Mouse (Mus musculus) MEL (cell line): ENCODE data around the gene Fam213b. TPM values are rescaled to one million over a fixed set of nuclear protein-coding genes. Genes with fewer than 3 reads are reported as not detected.
A peak's percentile ranks its signal among the peaks of the same experiment; 100 is the strongest.

ENCODE experiments used
- DNase-seq: peaks from one replicate; pipeline ENCODE4 v3.0.0; 2011; ENCODE audit warnings: low read depth, low spot score
- H3K27ac ChIP-seq: 2 replicates; pipeline ENCODE4 v1.5.1; 2012; ENCODE audit warnings: low read depth, mild to moderate bottlenecking, control low read depth, low read length, moderate library complexity; ENCODE audit not compliant: control insufficient read depth
- H3K27me3 ChIP-seq, 2 experiments: fragments of 150-350 bp in 1 of 2; sonication (generic) in 1 of 2; 2 replicates each; pipeline ENCODE4 v1.6.1; 2012; ENCODE audit warnings: low read length in 2 of 2, mild to moderate bottlenecking in 2 of 2, improper control_type of control experiment in 1 of 2, moderate library complexity in 1 of 2; ENCODE audit not compliant: insufficient read depth in 2 of 2, control insufficient read depth in 1 of 2
- H3K36me3 ChIP-seq, 2 experiments: 2 replicates each; pipeline ENCODE4 v1.6.1; 2012 to 2014; ENCODE audit warnings: low read length in 2 of 2, improper control_type of control experiment in 1 of 2, inconsistent platforms in 1 of 2, mild to moderate bottlenecking in 1 of 2; ENCODE audit not compliant: insufficient read depth in 2 of 2, control insufficient read depth in 1 of 2
- H3K4me1 ChIP-seq, 2 experiments: fragments of 150-350 bp in 1 of 2; sonication (generic) in 1 of 2; 2 replicates each; pipeline ENCODE4 v1.6.1; 2012; ENCODE audit warnings: low read length in 2 of 2, improper control_type of control experiment in 1 of 2, mild to moderate bottlenecking in 1 of 2; ENCODE audit not compliant: insufficient read depth in 2 of 2, control insufficient read depth in 1 of 2
- H3K4me3 ChIP-seq, 2 experiments: fragments of 150-350 bp in 1 of 2; sonication (generic) in 1 of 2; 2 replicates each; pipeline ENCODE4 v1.5.1; 2012; ENCODE audit warnings: low read depth in 2 of 2, low read length in 2 of 2, mild to moderate bottlenecking in 2 of 2, moderate library complexity in 2 of 2, control low read depth in 1 of 2, improper control_type of control experiment in 1 of 2; ENCODE audit not compliant: control insufficient read depth in 1 of 2, insufficient read depth in 1 of 2
- H3K79me2 ChIP-seq: 2 replicates; pipeline ENCODE4 v1.6.1; 2012; ENCODE audit warnings: mild to moderate bottlenecking, low read length, moderate library complexity; ENCODE audit not compliant: control insufficient read depth, poor library complexity, insufficient read depth
- H3K9ac ChIP-seq: 2 replicates; pipeline ENCODE4 v1.6.1; 2012; ENCODE audit warnings: low read depth, mild to moderate bottlenecking, control low read depth, low read length, moderate library complexity; ENCODE audit not compliant: control insufficient read depth, poor library complexity, severe bottlenecking
- H3K9me3 ChIP-seq: fragments of 150-350 bp; sonication (generic); replicated peaks from 2 replicates; pipeline ENCODE4 v1.6.1; 2012; ENCODE audit warnings: mild to moderate bottlenecking, low read length, improper control_type of control experiment, moderate library complexity; ENCODE audit not compliant: insufficient read depth
- BHLHE40 ChIP-seq: IDR thresholded peaks from 2 replicates; pipeline ENCODE4 v1.6.1; 2012; ENCODE audit warnings: low read depth, mild to moderate bottlenecking, inconsistent platforms, low read length, improper control_type of control experiment, borderline replicate concordance
- CTCF ChIP-seq, 3 experiments: IDR thresholded peaks in 2 of 3; conservative IDR thresholded peaks in 1 of 3; 2 replicates each; pipeline ENCODE4 v1.5.1; 2011 to 2012; ENCODE audit warnings: low read length in 3 of 3, low read depth in 2 of 3, mild to moderate bottlenecking in 2 of 3, improper control_type of control experiment in 1 of 3, inconsistent platforms in 1 of 3, mixed read lengths in 1 of 3, moderate library complexity in 1 of 3; ENCODE audit not compliant: control insufficient read depth in 1 of 3, insufficient read depth in 1 of 3, poor library complexity in 1 of 3, severe bottlenecking in 1 of 3
- E2F4 ChIP-seq: IDR thresholded peaks from 2 replicates; pipeline ENCODE4 v1.6.1; 2011; ENCODE audit warnings: low read depth, low read length, improper control_type of control experiment, borderline replicate concordance
- ELF1 ChIP-seq: IDR thresholded peaks from 2 replicates; pipeline ENCODE4 v1.6.1; 2014; ENCODE audit warnings: low read depth, mild to moderate bottlenecking, inconsistent platforms, low read length, improper control_type of control experiment, moderate library complexity
- ETS1 ChIP-seq: IDR thresholded peaks from 2 replicates; pipeline ENCODE4 v1.6.1; 2012; ENCODE audit warnings: low read depth, mild to moderate bottlenecking, inconsistent platforms, low read length, improper control_type of control experiment, moderate library complexity
- GABPA ChIP-seq: IDR thresholded peaks from 2 replicates; pipeline ENCODE4 v1.6.1; 2012; ENCODE audit warnings: low read depth, mild to moderate bottlenecking, inconsistent platforms, low read length, improper control_type of control experiment, moderate library complexity
- GATA1 ChIP-seq: IDR thresholded peaks from 2 replicates; pipeline ENCODE4 v1.6.1; 2011; ENCODE audit warnings: low read depth, low read length, improper control_type of control experiment
- HCFC1 ChIP-seq: IDR thresholded peaks from 2 replicates; pipeline ENCODE4 v1.6.1; 2012; ENCODE audit warnings: low read depth, mild to moderate bottlenecking, inconsistent platforms, low read length, improper control_type of control experiment, moderate library complexity
- JUND ChIP-seq: IDR thresholded peaks from 2 replicates; pipeline ENCODE4 v1.6.1; 2011; ENCODE audit warnings: low read depth, mild to moderate bottlenecking, improper control_type of control experiment, low read length
- KAT2A ChIP-seq: conservative IDR thresholded peaks from 2 replicates; pipeline ENCODE4 v1.6.1; 2012; ENCODE audit warnings: low read depth, low read length, improper control_type of control experiment, inconsistent platforms
- MAX ChIP-seq: IDR thresholded peaks from 2 replicates; pipeline ENCODE4 v1.6.1; 2011; ENCODE audit warnings: low read length, improper control_type of control experiment
- MEF2A ChIP-seq: IDR thresholded peaks from 2 replicates; pipeline ENCODE4 v1.6.1; 2014; ENCODE audit warnings: low read depth, mild to moderate bottlenecking, inconsistent platforms, low read length, improper control_type of control experiment; ENCODE audit not compliant: poor library complexity, insufficient replicate concordance, severe bottlenecking; ENCODE audit errors: extremely low read depth
- MXI1 ChIP-seq: IDR thresholded peaks from 2 replicates; pipeline ENCODE4 v1.6.1; 2011; ENCODE audit warnings: mild to moderate bottlenecking, low read depth, low read length, improper control_type of control experiment
- MYB ChIP-seq: IDR thresholded peaks from 2 replicates; pipeline ENCODE4 v1.6.1; 2011; ENCODE audit warnings: mild to moderate bottlenecking, low read depth, low read length, improper control_type of control experiment
- MYC ChIP-seq: IDR thresholded peaks from 2 replicates; pipeline ENCODE4 v1.6.1; 2011; ENCODE audit warnings: low read depth, mild to moderate bottlenecking, low read length, improper control_type of control experiment, moderate library complexity
- NELFE ChIP-seq: IDR thresholded peaks from 2 replicates; pipeline ENCODE4 v1.6.1; 2011; ENCODE audit warnings: low read depth, low read length, improper control_type of control experiment
- NRF1 ChIP-seq: IDR thresholded peaks from 2 replicates; pipeline ENCODE4 v1.6.1; 2014; ENCODE audit warnings: low read depth, mild to moderate bottlenecking, inconsistent platforms, low read length, improper control_type of control experiment, moderate library complexity; ENCODE audit not compliant: poor library complexity, insufficient read depth, severe bottlenecking
- POLR2A ChIP-seq, 2 experiments: IDR thresholded peaks; 2 replicates each; pipeline ENCODE4 v1.6.1; 2011 to 2012; ENCODE audit warnings: low read length in 2 of 2, mild to moderate bottlenecking in 2 of 2, control low read depth in 1 of 2, improper control_type of control experiment in 1 of 2, low read depth in 1 of 2, moderate library complexity in 1 of 2; ENCODE audit not compliant: control insufficient read depth in 1 of 2, insufficient read depth in 1 of 2, poor library complexity in 1 of 2
- POLR2AphosphoS5 ChIP-seq: IDR thresholded peaks from 2 replicates; pipeline ENCODE4 v1.6.1; 2012; ENCODE audit warnings: low read depth, borderline replicate concordance, mild to moderate bottlenecking, inconsistent platforms, low read length, moderate library complexity, mixed read lengths
- SIN3A ChIP-seq: IDR thresholded peaks from 2 replicates; pipeline ENCODE4 v1.6.1; 2012; ENCODE audit warnings: low read length, improper control_type of control experiment, inconsistent platforms
- SMC3 ChIP-seq: IDR thresholded peaks from 2 replicates; pipeline ENCODE4 v1.6.1; 2011; ENCODE audit warnings: low read depth, low read length, improper control_type of control experiment
- TCF12 ChIP-seq: IDR thresholded peaks from 2 replicates; pipeline ENCODE4 v1.6.1; 2014; ENCODE audit warnings: low read depth, mild to moderate bottlenecking, inconsistent platforms, low read length, improper control_type of control experiment, moderate library complexity
- UBTF ChIP-seq: IDR thresholded peaks from 2 replicates; pipeline ENCODE4 v1.6.1; 2012; ENCODE audit warnings: low read depth, mild to moderate bottlenecking, inconsistent platforms, low read length, improper control_type of control experiment, moderate library complexity, borderline replicate concordance; ENCODE audit not compliant: insufficient read depth
- USF2 ChIP-seq, 2 experiments: IDR thresholded peaks; 2 replicates each; pipeline ENCODE4 v1.6.1; 2011 to 2012; ENCODE audit warnings: improper control_type of control experiment in 2 of 2, low read length in 2 of 2, borderline replicate concordance in 1 of 2, inconsistent platforms in 1 of 2, low read depth in 1 of 2, mild to moderate bottlenecking in 1 of 2; ENCODE audit not compliant: insufficient read depth in 1 of 2
- ZKSCAN1 ChIP-seq: IDR thresholded peaks from 2 replicates; pipeline ENCODE4 v1.6.1; 2012; ENCODE audit warnings: low read depth, mild to moderate bottlenecking, inconsistent platforms, low read length, improper control_type of control experiment, moderate library complexity
- ZNF384 ChIP-seq: IDR thresholded peaks from 2 replicates; pipeline ENCODE4 v1.6.1; 2012; ENCODE audit warnings: low read depth, mild to moderate bottlenecking, inconsistent platforms, low read length, improper control_type of control experiment
- polyA plus RNA-seq, 2 experiments: library from polyadenylated mRNA; stranded (reverse) in 1 of 2; unstranded in 1 of 2; fragments of >175 nt in 1 of 2; fragments of >200 nt in 1 of 2; gene quantifications; 2 replicates each; pipeline versions ENCODE4 v1.2.1 to v1.2.4; 2012; ENCODE audit warnings: low replicate concordance in 2 of 2, low read depth in 1 of 2; ENCODE audit not compliant: insufficient read length in 2 of 2, insufficient read depth in 1 of 2, missing spikeins in 1 of 2
- total RNA-seq: library from RNA; depleted of rRNA; stranded (reverse); fragments of 300-350 nt; gene quantifications from 2 replicates; pipeline ENCODE4 v1.2.3, GENCODE M21; 2012

The Fam213b gene
- total and polyA plus RNA-seq, 3 experiments: not detected

DNA sequence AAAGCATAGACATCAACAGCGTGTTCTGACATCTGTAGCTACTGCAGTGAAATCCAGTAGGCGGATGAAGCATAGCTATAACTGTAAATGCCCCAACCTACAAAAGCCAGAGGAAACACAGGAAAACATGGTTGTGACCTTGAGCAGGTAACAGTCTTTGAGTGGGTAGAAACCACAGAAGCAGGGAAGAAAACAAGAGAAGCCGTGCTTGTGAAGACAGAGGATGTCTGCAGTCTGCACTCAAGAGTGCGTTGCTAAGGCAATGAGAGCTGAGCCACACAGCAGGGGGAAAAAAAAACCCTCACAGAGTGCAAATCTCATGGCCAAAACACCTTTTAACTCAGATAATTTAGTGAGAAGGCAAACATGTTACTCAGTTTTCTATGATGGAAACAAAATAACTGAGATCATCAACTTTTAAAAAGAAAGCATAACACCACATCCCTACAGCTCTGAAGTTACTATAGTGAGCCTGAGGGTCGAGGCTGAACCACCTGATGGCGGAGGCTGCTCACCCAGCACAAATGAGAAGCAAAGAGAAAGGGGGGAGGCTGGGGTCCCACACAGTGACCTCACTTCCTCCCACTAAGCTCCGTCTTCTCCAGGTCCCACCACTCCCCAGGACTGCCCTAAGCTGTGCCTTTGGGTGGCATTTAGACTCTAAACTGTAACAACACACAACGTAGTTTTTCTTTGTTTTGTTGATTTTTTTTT, 37.8 kb upstream of the Fam213b start:
- H3K4me3 ChIP-seq: no peak overlapping the region
- H3K9ac ChIP-seq: no peak overlapping the region
- TF ChIP-seq ZKSCAN1: no peak
- TF ChIP-seq E2F4: no peak
- no peak for TF ChIP-seq SIN3A
- no peak for TF ChIP-seq MEF2A
- TF ChIP-seq NELFE: no peak
- TF ChIP-seq POLR2A (IDR thresholded peaks at IDR 0.05; ENCODE audit: control insufficient read depth in 1 of 2, insufficient read depth in 1 of 2, low read depth in 1 of 2, low read length in 2 of 2, poor library complexity in 1 of 2): no peak
- no peak for TF ChIP-seq ELF1
- no peak for TF ChIP-seq MYB
- TF ChIP-seq POLR2AphosphoS5: no peak
- no peak for TF ChIP-seq JUND
- no peak for TF ChIP-seq BHLHE40
- TF ChIP-seq HCFC1: no peak
- no peak for TF ChIP-seq ZNF384
- TF ChIP-seq GABPA: no peak
- no peak for TF ChIP-seq NRF1
- TF ChIP-seq GATA1: no peak
- no peak for TF ChIP-seq TCF12
- TF ChIP-seq CTCF (IDR thresholded peaks at IDR 0.05 in 2 of 3, conservative IDR thresholded peaks at IDR 0.05 in 1 of 3; ENCODE audit: control insufficient read depth in 1 of 3, insufficient read depth in 1 of 3, low read depth in 2 of 3, low read length in 3 of 3, poor library complexity in 1 of 3, severe bottlenecking in 1 of 3): no peak
- TF ChIP-seq MAX: no peak
- H3K27ac ChIP-seq: no peak overlapping the region
- no peaks in the 10 kb centered on the region; a peak in 1 of 4 replicates for H3K27me3 ChIP-seq
- H3K4me1 ChIP-seq: peaks cover 0 to 5% of the 10 kb centered on the region in 2 experiments; a peak in 3 of 4 replicates
- DNase-seq: no peak
- H3K79me2 ChIP-seq: no peaks in the 10 kb centered on the region
- peaks cover 0 to 4% of the 10 kb centered on the region in 2 experiments; a peak in 2 of 4 replicates for H3K36me3 ChIP-seq
- H3K9me3 ChIP-seq: no peaks in the 10 kb centered on the region

DNA sequence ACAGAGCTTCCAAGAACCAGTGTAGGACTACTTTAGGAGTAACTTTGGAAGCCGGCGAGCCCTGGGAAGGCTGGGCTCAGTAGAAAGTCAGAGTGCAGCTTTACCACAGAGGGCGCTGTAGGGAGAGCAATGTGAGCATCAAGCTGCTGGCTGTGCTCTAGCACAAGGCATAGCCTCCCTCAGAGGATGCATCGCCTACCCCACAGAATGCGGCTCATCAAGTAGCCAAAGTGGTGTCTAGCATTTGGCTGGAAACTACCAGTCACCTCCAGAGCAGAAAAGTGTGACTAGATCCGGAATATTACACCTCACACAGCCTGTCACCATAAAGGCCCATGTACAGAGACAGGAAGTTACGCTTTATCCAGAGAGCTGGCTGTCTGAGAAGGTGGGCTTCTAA, 36.9 kb upstream of the Fam213b start:
- TF ChIP-seq UBTF: no peak
- TF ChIP-seq POLR2A (IDR thresholded peaks at IDR 0.05; ENCODE audit: control insufficient read depth in 1 of 2, insufficient read depth in 1 of 2, low read depth in 1 of 2, low read length in 2 of 2, poor library complexity in 1 of 2): no peak
- TF ChIP-seq CTCF (IDR thresholded peaks at IDR 0.05 in 2 of 3, conservative IDR thresholded peaks at IDR 0.05 in 1 of 3; ENCODE audit: control insufficient read depth in 1 of 3, insufficient read depth in 1 of 3, low read depth in 2 of 3, low read length in 3 of 3, poor library complexity in 1 of 3, severe bottlenecking in 1 of 3): peak; percentile 38 to 45 (median 42)
- 0 out of 2 replicates have a peak, but pooled peaks have one; percentile 2 for TF ChIP-seq SMC3
- no peak for TF ChIP-seq KAT2A
- no peak for TF ChIP-seq MXI1
- TF ChIP-seq MYB: no peak
- TF ChIP-seq USF2 (IDR thresholded peaks at IDR 0.05; ENCODE audit: borderline replicate concordance in 1 of 2, insufficient read depth in 1 of 2, low read depth in 1 of 2, low read length in 2 of 2): no peak
- no peak for TF ChIP-seq GABPA
- TF ChIP-seq ETS1: no peak
- TF ChIP-seq MYC: no peak
- peak; percentile 38 for DNase-seq
- Histone ChIP-seq H3K36me3 (no peaks in the 10 kb centered on the region), H3K4me1 (0 out of 4 replicates have a peak, but pooled peaks cover 0 to under 1% of the 10 kb centered on the region in 2 experiments), H3K27ac (no peak overlapping the region), H3K4me3 (no peak overlapping the region), H3K79me2 (no peaks in the 10 kb centered on the region), H3K9me3 (no peaks in the 10 kb centered on the region), H3K27me3 (no peaks in the 10 kb centered on the region; a peak in 1 of 4 replicates), H3K9ac (no peak overlapping the region)
